Mouse (Mus musculus): ENCODE measurements around the gene Hmx1. TPM values are rescaled to one million over a fixed set of nuclear protein-coding genes. Genes with fewer than 3 reads are reported as not detected.

The Hmx1 gene
- polyA plus RNA-seq, 1 experiment from 2014 or later, result not detected

DNA sequence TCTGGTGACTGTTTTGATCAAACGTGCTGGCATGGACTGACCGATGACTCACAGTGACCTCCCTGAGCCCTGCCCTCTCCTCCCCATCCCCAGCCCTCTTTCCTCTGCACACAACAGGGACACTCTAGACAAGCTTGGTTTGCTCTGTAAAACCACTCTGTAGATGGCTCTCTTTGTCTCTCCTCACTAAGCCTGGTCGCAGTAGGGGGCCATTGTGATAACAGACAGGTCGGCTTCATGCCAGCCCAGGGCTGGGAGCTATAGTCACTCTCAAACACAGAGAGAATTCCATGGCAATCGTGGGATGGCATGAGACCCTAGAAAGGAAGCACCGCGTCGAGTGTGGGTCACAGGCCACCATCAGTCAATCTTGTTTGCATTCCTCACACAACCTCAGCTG, 51.6 kb downstream of the Hmx1 start:
- Histone ChIP-seq H3K27me3 (no peaks in the 10 kb centered on the region), H3K4me2 (no peak overlapping the region), H3K9me3 (replicated peaks) (no peaks in the 10 kb centered on the region), H3K9ac (no peak overlapping the region), H3K27ac (no peak overlapping the region), H3K4me3 (no peak overlapping the region), H3K36me3 (ENCODE audit: poor library complexity, severe bottlenecking) (no peaks in the 10 kb centered on the region), H3K4me1 (0 out of 2 replicates have a peak, but pooled peaks cover 8% of the 10 kb centered on the region)
- WGBS, result 56% methylated on average over 8 of the region's 8 CpGs
- no peak for ATAC-seq

DNA sequence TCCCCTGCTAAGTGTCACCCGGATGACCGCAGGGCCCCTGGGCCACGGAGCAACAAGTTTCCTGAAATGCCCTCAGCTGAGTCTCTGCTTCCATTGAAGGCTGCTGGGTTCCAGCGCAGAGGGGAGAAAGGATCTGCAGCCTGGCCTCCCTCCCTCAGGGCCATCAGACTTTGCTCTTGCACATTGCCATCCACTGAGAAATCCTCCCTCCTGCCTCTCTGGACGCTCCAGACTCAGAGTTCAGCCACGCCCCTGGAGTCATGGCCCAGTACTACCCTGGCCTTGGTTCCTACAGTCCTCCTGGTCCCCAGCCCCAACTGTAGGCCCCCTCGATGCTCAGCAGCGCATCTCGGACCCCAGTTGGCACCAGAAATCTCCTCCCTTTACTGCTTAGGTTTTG, 52.5 kb downstream of the Hmx1 start:
- WGBS, result 71% methylated on average over 9 of the region's 9 CpGs
- no peaks in the 10 kb centered on the region for H3K9me3 ChIP-seq (replicated peaks)
- H3K36me3 ChIP-seq (ENCODE audit: poor library complexity, severe bottlenecking), result no peaks in the 10 kb centered on the region
- 0 out of 2 replicates have a peak, but pooled peaks cover 8% of the 10 kb centered on the region for H3K4me1 ChIP-seq
- H3K27me3 ChIP-seq, result no peaks in the 10 kb centered on the region
- H3K4me2 ChIP-seq, result no peak overlapping the region
- H3K9ac ChIP-seq, result no peak overlapping the region
- no peak for ATAC-seq
- no peak overlapping the region for H3K27ac ChIP-seq
- H3K4me3 ChIP-seq, result no peak overlapping the region

DNA sequence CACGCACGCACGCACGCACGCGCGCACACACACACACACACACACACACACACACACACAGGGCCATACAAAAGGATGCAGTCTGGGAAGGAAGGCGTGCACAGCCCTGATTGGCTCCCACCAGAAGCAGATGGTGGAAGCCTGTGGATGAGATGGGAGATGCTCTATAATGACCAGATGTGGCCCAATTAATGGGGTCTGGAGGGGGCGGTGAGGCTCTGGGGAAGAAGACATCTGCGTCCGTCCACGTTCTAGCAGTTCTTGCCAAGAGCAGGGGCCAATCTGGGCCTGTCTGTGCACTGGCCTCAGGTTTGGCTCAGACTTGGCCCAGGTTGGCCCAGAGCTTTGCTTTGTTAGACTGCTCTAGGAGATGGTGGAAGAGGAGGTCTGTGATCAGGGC, 55.8 kb downstream of the Hmx1 start:
- H3K4me2 ChIP-seq, result no peak overlapping the region
- no peak overlapping the region for H3K27ac ChIP-seq
- 72% methylated on average over 10 of the region's 12 CpGs for WGBS
- no peaks in the 10 kb centered on the region for H3K36me3 ChIP-seq (ENCODE audit: poor library complexity, severe bottlenecking)
- H3K4me3 ChIP-seq, result no peak overlapping the region
- H3K27me3 ChIP-seq, result no peaks in the 10 kb centered on the region
- no peak overlapping the region for H3K9ac ChIP-seq
- no peak for ATAC-seq
- peaks cover 23% of the 10 kb centered on the region for H3K4me1 ChIP-seq
- no peaks in the 10 kb centered on the region for H3K9me3 ChIP-seq (replicated peaks)

DNA sequence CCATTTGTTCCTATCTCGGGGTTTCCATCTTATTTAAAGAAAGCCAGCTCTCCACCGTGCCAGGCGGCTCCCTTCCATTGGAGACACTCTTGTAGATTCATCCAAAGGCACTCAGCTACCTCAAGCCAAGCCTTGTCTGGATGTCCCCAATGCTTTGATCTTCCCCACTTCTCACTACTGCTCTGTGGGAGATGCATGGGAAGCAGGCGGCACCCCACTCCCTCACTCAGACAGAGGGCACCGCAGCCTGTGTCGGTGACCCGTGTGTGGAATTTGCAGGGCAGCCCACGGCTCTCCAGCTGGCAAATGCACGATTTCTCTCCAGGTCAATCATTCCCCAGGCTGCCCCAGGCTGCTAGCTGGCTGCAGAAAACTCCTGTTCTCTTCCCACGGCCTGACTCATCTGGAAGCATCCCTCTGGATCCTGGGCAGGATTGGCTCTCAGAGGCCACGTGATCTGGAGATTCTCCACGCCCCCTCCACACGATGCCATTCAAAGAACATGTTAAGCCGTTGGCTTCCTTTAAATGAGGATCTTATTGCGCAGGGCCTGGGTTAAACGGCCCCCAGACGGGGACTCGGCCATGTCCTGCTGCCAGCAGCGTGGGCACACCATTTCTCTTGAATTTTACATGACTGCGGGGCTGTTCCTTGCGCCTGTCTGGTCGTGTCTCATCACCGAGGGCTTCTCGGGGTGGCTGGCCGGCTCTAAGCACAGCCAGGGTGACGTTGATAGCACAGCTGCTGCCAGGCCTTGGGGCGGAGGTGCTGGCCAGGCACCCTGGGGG, 58.9 kb downstream of the Hmx1 start:
- Histone ChIP-seq H3K36me3 (ENCODE audit: poor library complexity, severe bottlenecking) (no peaks in the 10 kb centered on the region), H3K9ac (peak overlapping the region; percentile 40), H3K9me3 (replicated peaks) (no peaks in the 10 kb centered on the region), H3K4me1 (peaks cover 36% of the 10 kb centered on the region), H3K4me2 (peak overlapping the region; percentile 57), H3K4me3 (peak overlapping the region; percentile 32), H3K27me3 (no peaks in the 10 kb centered on the region), H3K27ac (peak overlapping the region; percentile 44; the same call in 1 of the 2 replicates)
- 17% methylated on average over 27 of the region's 27 CpGs for WGBS
- ATAC-seq, result peak; percentile 95

Other genes with a start within 250 kb of the Hmx1 start
- 0.19 and 0.21 TPM in 2 replicates for gene Adra2c, start 110.8 kb upstream of the Hmx1 start, polyA plus RNA-seq (2015; fragmentation: Nextera tagmentation; extraction: Ambion mirVana)
- 0.37 and 0.43 TPM in 2 replicates for gene Cpz, start 136.6 kb downstream of the Hmx1 start, polyA plus RNA-seq (2015; fragmentation: Nextera tagmentation; extraction: Ambion mirVana)
- gene Trmt44, start 186.0 kb downstream of the Hmx1 start, polyA plus RNA-seq (2015; fragmentation: Nextera tagmentation; extraction: Ambion mirVana), result 7.3 and 9.1 TPM in 2 replicates
- gene Acox3, start 193.9 kb downstream of the Hmx1 start, polyA plus RNA-seq (2015; fragmentation: Nextera tagmentation; extraction: Ambion mirVana), result 12.0 and 15.6 TPM in 2 replicates